Mouse (Mus musculus): Measurements from ENCODE around the gene Atf6b. TPM values are rescaled to one million over a fixed set of nuclear protein-coding genes. Genes with fewer than 3 reads are reported as not detected.

Atf6b gene
- polyA plus RNA-seq, 1 experiment from 2014 or later = 97.1 TPM

DNA sequence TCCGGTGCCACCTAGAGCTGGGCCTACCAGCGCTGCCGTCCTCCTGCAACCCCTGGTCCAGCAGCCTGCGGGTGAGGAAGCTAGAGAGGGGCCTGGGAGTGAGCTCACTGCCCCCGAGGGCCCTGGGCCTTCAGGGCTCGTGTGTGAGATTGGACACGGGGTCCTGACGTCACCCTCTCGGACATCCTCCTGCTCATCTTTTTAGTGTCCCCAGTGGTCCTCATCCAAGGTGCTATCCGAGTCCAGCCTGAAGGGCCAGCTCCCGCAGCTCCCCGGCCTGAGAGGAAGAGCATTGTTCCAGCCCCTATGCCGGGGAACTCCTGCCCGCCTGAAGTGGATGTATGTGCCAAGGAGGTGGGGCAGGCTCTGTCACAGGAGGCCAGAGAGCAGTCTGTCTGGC lies 3.8 kb downstream of the Atf6b start:
- Histone ChIP-seq H3K4me2 (ENCODE audit: low read length) (no peak overlapping the region), H3K9ac (replicated peaks; ENCODE audit: low read length) (no peak overlapping the region), H3K36me3 (ENCODE audit: control insufficient read depth, insufficient read depth, low read length) (peaks cover 71% of the 10 kb centered on the region), H3K4me3 (replicated peaks; ENCODE audit: low read depth, low read length) (no peak overlapping the region), H3K4me1 (ENCODE audit: control insufficient read depth, insufficient read depth, low read length) (peaks cover 11% of the 10 kb centered on the region), H3K27ac (replicated peaks; ENCODE audit: low read depth, low read length) (no peak overlapping the region), H3K27me3 (ENCODE audit: control insufficient read depth, insufficient read depth, low read length) (no peaks in the 10 kb centered on the region), H3K9me3 (ENCODE audit: control insufficient read depth, low read length) (no peaks in the 10 kb centered on the region)
- 91% methylated on average over 14 of the region's 14 CpGs for WGBS
- ATAC-seq (ENCODE audit: low FRiP score, low TSS enrichment) (no peak), DNase-seq (no peak)

DNA sequence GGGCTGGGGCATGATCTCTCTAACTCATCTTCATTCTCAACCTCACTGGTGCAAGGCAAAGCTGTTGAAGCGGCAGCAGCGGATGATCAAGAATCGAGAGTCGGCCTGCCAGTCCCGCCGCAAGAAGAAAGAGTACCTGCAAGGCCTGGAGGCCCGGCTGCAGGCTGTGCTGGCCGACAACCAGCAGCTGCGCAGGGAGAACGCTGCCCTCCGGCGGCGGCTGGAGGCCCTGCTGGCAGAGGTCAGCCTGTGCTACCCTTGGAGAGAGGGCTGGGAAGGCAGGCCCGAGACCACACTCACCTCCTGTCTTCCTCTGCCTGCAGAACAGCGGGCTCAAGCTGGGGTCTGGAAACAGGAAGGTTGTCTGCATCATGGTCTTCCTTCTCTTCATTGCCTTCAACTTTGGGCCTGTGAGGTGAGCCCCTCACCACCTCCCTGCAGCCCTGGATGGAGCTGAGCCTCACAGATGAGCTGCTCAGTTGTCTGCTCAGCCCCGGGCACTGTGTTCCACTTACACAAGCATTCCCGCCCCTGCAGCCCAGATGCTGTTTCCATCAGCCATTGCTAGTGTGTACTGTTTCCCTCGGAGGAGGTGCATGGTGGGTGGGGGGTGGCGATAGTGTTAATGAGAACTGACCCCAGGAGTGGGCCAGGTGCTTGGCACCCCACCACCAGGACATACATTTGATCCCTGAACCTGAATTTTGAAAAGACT lies 4.7 kb downstream of the Atf6b start:
- peaks cover 8% of the 10 kb centered on the region for H3K4me1 ChIP-seq (ENCODE audit: control insufficient read depth, insufficient read depth, low read length)
- DNase-seq (peak; percentile 58), ATAC-seq (ENCODE audit: low FRiP score, low TSS enrichment) (no peak)
- H3K9me3 ChIP-seq (ENCODE audit: control insufficient read depth, low read length) = no peaks in the 10 kb centered on the region
- no peak overlapping the region for H3K27ac ChIP-seq (replicated peaks; ENCODE audit: low read depth, low read length)
- no peak overlapping the region for H3K4me2 ChIP-seq (ENCODE audit: low read length)
- H3K27me3 ChIP-seq (ENCODE audit: control insufficient read depth, insufficient read depth, low read length) = no peaks in the 10 kb centered on the region
- 49% methylated on average over 19 of the region's 19 CpGs for WGBS
- H3K9ac ChIP-seq (replicated peaks; ENCODE audit: low read length) = no peak overlapping the region
- H3K4me3 ChIP-seq (replicated peaks; ENCODE audit: low read depth, low read length) = no peak overlapping the region
- peaks cover 71% of the 10 kb centered on the region for H3K36me3 ChIP-seq (ENCODE audit: control insufficient read depth, insufficient read depth, low read length)

DNA sequence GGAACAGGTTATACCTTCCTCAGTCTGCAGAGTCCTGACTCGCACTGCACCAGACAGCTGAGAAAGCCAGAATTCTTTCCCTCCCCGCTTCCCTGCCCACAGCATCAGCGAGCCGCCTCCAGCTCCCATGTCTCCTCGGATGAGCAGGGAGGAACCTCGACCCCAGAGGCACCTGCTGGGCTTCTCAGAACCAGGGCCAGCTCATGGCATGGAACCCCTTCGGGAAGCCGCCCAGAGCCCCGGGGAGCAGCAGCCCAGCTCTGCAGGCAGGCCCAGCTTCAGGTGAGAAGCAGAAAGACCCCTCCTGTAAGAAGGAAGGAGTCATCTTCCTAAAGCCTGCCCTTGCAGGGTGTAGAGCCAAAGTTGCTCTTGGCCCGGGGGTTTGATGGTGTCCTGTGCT lies 5.6 kb downstream of the Atf6b start:
- DNase-seq (no peak), ATAC-seq (ENCODE audit: low FRiP score, low TSS enrichment) (no peak)
- H3K9ac ChIP-seq (replicated peaks; ENCODE audit: low read length) = no peak overlapping the region
- H3K4me1 ChIP-seq (ENCODE audit: control insufficient read depth, insufficient read depth, low read length) = peaks cover 7% of the 10 kb centered on the region
- H3K27ac ChIP-seq (replicated peaks; ENCODE audit: low read depth, low read length) = no peak overlapping the region
- H3K4me3 ChIP-seq (replicated peaks; ENCODE audit: low read depth, low read length) = no peak overlapping the region
- peaks cover 71% of the 10 kb centered on the region for H3K36me3 ChIP-seq (ENCODE audit: control insufficient read depth, insufficient read depth, low read length)
- no peaks in the 10 kb centered on the region for H3K9me3 ChIP-seq (ENCODE audit: control insufficient read depth, low read length)
- 89% methylated on average over 10 of the region's 10 CpGs for WGBS
- H3K27me3 ChIP-seq (ENCODE audit: control insufficient read depth, insufficient read depth, low read length) = no peaks in the 10 kb centered on the region
- H3K4me2 ChIP-seq (ENCODE audit: low read length) = no peak overlapping the region

DNA sequence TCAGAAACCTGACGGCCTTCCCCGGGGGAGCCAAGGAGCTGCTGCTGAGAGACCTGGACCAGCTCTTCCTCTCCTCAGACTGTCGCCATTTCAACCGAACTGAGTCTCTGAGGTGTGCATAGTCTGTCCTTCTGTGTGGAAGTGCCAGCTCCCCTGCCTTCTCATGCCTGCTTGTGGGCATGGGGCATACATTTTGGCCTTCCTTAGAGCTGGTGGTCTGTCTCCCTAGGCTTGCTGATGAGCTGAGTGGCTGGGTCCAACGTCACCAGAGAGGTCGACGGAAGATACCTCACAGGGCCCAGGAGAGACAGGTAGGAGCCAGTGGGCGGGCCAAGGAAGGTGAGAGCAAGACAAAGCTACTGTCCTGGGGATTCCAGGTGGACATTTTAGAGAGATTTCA lies 6.0 kb downstream of the Atf6b start:
- WGBS = 94% methylated on average over 8 of the region's 8 CpGs
- ATAC-seq (ENCODE audit: low FRiP score, low TSS enrichment) (no peak), DNase-seq (no peak)
- Histone ChIP-seq H3K27me3 (ENCODE audit: control insufficient read depth, insufficient read depth, low read length) (no peaks in the 10 kb centered on the region), H3K36me3 (ENCODE audit: control insufficient read depth, insufficient read depth, low read length) (peaks cover 71% of the 10 kb centered on the region), H3K4me3 (replicated peaks; ENCODE audit: low read depth, low read length) (no peak overlapping the region), H3K4me1 (ENCODE audit: control insufficient read depth, insufficient read depth, low read length) (peaks cover 3% of the 10 kb centered on the region), H3K9ac (replicated peaks; ENCODE audit: low read length) (no peak overlapping the region), H3K4me2 (ENCODE audit: low read length) (no peak overlapping the region), H3K27ac (replicated peaks; ENCODE audit: low read depth, low read length) (no peak overlapping the region), H3K9me3 (ENCODE audit: control insufficient read depth, low read length) (no peaks in the 10 kb centered on the region)

DNA sequence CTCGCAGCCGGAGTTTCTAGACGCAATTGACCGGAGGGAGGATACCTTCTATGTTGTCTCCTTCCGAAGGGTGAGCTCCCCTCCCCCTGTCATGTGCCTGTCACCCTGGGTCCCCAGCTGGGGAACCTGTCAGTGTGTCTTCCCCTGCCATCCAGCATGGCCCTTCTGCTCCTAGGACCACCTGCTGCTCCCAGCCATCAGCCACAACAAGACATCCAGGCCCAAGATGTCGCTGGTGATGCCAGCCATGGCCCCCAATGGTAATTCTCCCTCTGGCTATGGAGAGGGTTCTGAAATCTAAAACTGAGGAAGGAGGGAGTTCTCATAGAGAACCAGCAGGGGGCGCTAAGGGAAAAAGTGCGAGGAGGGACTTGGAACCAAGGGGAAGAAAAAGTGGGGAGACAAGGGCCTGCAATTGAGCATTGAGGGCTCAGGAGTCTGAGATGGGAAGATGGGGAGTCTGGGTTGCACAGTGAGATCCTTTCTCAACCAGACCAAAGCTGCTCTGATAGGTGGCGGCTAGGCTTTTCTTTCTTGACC lies 6.9 kb downstream of the Atf6b start:
- Histone ChIP-seq H3K36me3 (ENCODE audit: control insufficient read depth, insufficient read depth, low read length) (peaks cover 66% of the 10 kb centered on the region), H3K9ac (replicated peaks; ENCODE audit: low read length) (no peak overlapping the region), H3K4me2 (ENCODE audit: low read length) (no peak overlapping the region), H3K4me3 (replicated peaks; ENCODE audit: low read depth, low read length) (no peak overlapping the region), H3K9me3 (ENCODE audit: control insufficient read depth, low read length) (no peaks in the 10 kb centered on the region), H3K27me3 (ENCODE audit: control insufficient read depth, insufficient read depth, low read length) (no peaks in the 10 kb centered on the region), H3K27ac (replicated peaks; ENCODE audit: low read depth, low read length) (no peak overlapping the region), H3K4me1 (ENCODE audit: control insufficient read depth, insufficient read depth, low read length) (no peaks in the 10 kb centered on the region)
- ATAC-seq (ENCODE audit: low FRiP score, low TSS enrichment) (no peak), DNase-seq (peak; percentile 77)
- WGBS = 66% methylated on average over 9 of the region's 9 CpGs

DNA sequence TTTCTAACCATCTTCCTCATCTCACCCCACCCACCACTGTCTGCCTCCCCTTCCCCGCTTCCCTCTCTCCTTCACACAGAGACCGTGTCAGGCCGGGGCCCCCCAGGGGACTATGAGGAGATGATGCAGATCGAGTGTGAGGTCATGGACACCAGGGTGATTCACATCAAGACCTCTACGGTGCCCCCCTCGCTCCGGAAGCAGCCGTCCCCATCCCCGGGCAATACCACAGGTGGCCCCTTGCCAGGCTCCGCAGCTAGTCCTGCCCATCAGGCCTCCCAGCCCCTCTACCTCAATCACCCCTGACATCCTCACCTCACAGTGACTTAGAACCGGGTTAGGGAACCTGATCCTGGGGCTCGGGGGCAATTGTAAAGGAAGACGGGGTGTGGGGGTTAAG lies 7.4 kb downstream of the Atf6b start:
- Histone ChIP-seq H3K4me3 (replicated peaks; ENCODE audit: low read depth, low read length) (no peak overlapping the region), H3K27ac (replicated peaks; ENCODE audit: low read depth, low read length) (no peak overlapping the region), H3K4me2 (ENCODE audit: low read length) (no peak overlapping the region), H3K9ac (replicated peaks; ENCODE audit: low read length) (no peak overlapping the region), H3K27me3 (ENCODE audit: control insufficient read depth, insufficient read depth, low read length) (no peaks in the 10 kb centered on the region), H3K9me3 (ENCODE audit: control insufficient read depth, low read length) (no peaks in the 10 kb centered on the region), H3K36me3 (ENCODE audit: control insufficient read depth, insufficient read depth, low read length) (peaks cover 61% of the 10 kb centered on the region), H3K4me1 (ENCODE audit: control insufficient read depth, insufficient read depth, low read length) (no peaks in the 10 kb centered on the region)
- WGBS = 96% methylated on average over 13 of the region's 13 CpGs
- ATAC-seq (ENCODE audit: low FRiP score, low TSS enrichment) (no peak), DNase-seq (no peak)

DNA sequence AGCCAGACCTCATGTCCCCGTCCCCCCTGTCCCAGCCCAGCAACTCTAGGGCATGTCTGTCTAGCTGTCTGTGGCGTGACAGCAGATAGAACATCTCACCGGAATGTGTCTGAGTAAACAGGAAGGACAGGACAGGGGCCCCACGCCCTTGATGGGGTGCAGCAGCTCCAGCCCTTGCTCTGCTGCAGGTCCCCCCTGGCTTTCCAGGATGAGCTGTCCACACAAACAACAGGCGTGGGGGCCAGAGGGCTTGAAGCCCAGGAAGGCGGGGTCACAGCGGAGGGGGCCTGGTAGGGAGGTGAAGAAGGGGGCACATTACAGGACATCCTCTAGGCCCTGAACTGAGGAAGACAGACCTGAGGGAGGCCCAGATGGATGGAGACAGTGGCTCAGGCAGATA lies 8.2 kb downstream of the Atf6b start:
- no peak overlapping the region for H3K4me2 ChIP-seq (ENCODE audit: low read length)
- H3K27ac ChIP-seq (replicated peaks; ENCODE audit: low read depth, low read length) = no peak overlapping the region
- ATAC-seq (ENCODE audit: low FRiP score, low TSS enrichment) = no peak
- H3K9ac ChIP-seq (replicated peaks; ENCODE audit: low read length) = no peak overlapping the region
- no peak overlapping the region for H3K4me3 ChIP-seq (replicated peaks; ENCODE audit: low read depth, low read length)
- no peak for DNase-seq
- peaks cover 3% of the 10 kb centered on the region; the same call in 1 of the 2 replicates for H3K27me3 ChIP-seq (ENCODE audit: control insufficient read depth, insufficient read depth, low read length)
- 93% methylated on average over 7 of the region's 7 CpGs for WGBS
- no peaks in the 10 kb centered on the region for H3K4me1 ChIP-seq (ENCODE audit: control insufficient read depth, insufficient read depth, low read length)
- no peaks in the 10 kb centered on the region for H3K9me3 ChIP-seq (ENCODE audit: control insufficient read depth, low read length)
- H3K36me3 ChIP-seq (ENCODE audit: control insufficient read depth, insufficient read depth, low read length) = peaks cover 53% of the 10 kb centered on the region

DNA sequence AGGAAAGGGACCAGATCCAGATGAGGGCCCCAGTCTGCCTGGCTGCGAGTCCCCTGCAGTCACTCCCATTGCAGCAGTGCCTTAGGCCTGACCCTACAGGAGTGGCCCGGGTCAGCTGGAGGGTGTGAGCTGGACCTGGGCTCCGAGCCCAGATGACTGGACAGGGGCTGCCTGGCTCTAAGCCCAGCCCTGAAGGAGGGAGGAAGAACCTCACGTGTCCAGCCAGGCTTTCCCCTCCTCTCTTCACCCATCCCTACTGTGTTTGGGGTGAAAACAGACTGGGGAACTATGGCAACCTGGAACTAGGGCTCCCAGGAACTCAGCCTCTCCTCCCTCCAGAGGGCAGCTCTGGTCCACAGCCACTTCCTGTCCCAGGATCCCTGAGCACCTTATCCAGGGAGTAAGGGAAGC lies 8.6 kb downstream of the Atf6b start:
- WGBS = 66% methylated on average over 4 of the region's 4 CpGs
- Histone ChIP-seq H3K4me2 (ENCODE audit: low read length) (no peak overlapping the region), H3K27me3 (ENCODE audit: control insufficient read depth, insufficient read depth, low read length) (peaks cover 5% of the 10 kb centered on the region; the same call in 1 of the 2 replicates), H3K27ac (replicated peaks; ENCODE audit: low read depth, low read length) (no peak overlapping the region), H3K4me3 (replicated peaks; ENCODE audit: low read depth, low read length) (no peak overlapping the region), H3K9me3 (ENCODE audit: control insufficient read depth, low read length) (no peaks in the 10 kb centered on the region), H3K9ac (replicated peaks; ENCODE audit: low read length) (no peak overlapping the region), H3K4me1 (ENCODE audit: control insufficient read depth, insufficient read depth, low read length) (no peaks in the 10 kb centered on the region), H3K36me3 (ENCODE audit: control insufficient read depth, insufficient read depth, low read length) (peaks cover 49% of the 10 kb centered on the region)
- peak; percentile 16; the same call in 1 of the 2 replicates for ATAC-seq (ENCODE audit: low FRiP score, low TSS enrichment)
- DNase-seq = peak; percentile 36

DNA sequence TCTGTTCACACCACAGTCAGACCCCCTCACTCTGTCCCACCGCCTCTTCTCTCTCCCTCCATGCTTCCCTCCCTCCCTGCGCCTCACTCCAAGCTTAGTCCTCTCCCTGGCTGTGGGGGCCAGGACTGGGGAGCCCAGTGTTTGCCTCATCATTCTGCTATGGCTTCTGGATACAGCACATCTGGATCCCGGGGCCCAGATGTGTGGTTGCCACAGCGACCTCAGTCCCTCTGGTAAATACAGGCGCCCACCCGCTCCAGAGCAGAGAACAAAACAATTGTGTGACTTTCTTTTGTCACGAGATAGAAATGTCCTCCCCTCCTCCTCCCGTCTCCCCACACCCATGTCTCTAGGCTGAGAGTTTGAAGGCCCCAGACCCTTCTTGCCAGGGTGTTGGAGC lies 9.7 kb downstream of the Atf6b start:
- WGBS = 30% methylated on average over 8 of the region's 8 CpGs
- DNase-seq (no peak), ATAC-seq (ENCODE audit: low FRiP score, low TSS enrichment) (no peak)
- Histone ChIP-seq H3K9me3 (ENCODE audit: control insufficient read depth, low read length) (no peaks in the 10 kb centered on the region), H3K27me3 (ENCODE audit: control insufficient read depth, insufficient read depth, low read length) (peaks cover 8% of the 10 kb centered on the region), H3K36me3 (ENCODE audit: control insufficient read depth, insufficient read depth, low read length) (peaks cover 38% of the 10 kb centered on the region), H3K27ac (replicated peaks; ENCODE audit: low read depth, low read length) (no peak overlapping the region), H3K4me1 (ENCODE audit: control insufficient read depth, insufficient read depth, low read length) (no peaks in the 10 kb centered on the region), H3K4me2 (ENCODE audit: low read length) (no peak overlapping the region), H3K4me3 (replicated peaks; ENCODE audit: low read depth, low read length) (no peak overlapping the region), H3K9ac (replicated peaks; ENCODE audit: low read length) (no peak overlapping the region)
